Mouse (Mus musculus) brain, embryonic 14.5 days (tissue): ENCODE measurements around the gene Diaph2.

Experiments
- CTCF ChIP-seq: fragments of 200-500 bp; IDR thresholded peaks from 2 replicates; pipeline ENCODE4 v1.5.1; 2012; ENCODE audit warnings: inconsistent platforms, mild to moderate bottlenecking, moderate library complexity, borderline replicate concordance; ENCODE audit not compliant: insufficient read depth, insufficient read length; ENCODE audit errors: extremely low read depth
- POLR2A ChIP-seq: fragments of 200-500 bp; IDR thresholded peaks from 2 replicates; pipeline ENCODE4 v1.6.1; 2012; ENCODE audit warnings: mild to moderate bottlenecking, inconsistent platforms, borderline replicate concordance; ENCODE audit not compliant: poor library complexity, insufficient read depth, insufficient read length, severe bottlenecking; ENCODE audit errors: extremely low read depth

GRCm38 (mm10) chrX:130452488-130452823 lies 702.9 kb downstream of the Diaph2 start:
- no peak for TF ChIP-seq CTCF
- no peak for TF ChIP-seq POLR2A
